Mouse (Mus musculus) embryonic stem cell, embryonic (primary cell): ENCODE data around the gene Hmg20a.

Source experiments
- CTCF ChIA-PET, 4 experiments: fragments of 300-600 bp in 2 of 4; fragments of 350-600 bp in 2 of 4; sonication (Branson Sonifier 250); formaldehyde crosslinking; loops; one replicate each; lab custom pipeline; 2022; ENCODE audit warnings: inconsistent platforms in 2 of 4; lab: Charles Lee
- POLR2A ChIA-PET, 4 experiments: fragments of 300-600 bp in 2 of 4; fragments of 350-600 bp in 2 of 4; sonication (Branson Sonifier 250); formaldehyde crosslinking; loops; one replicate each; lab custom pipeline; 2022; ENCODE audit warnings: antibody characterized with exemption in 4 of 4, inconsistent platforms in 1 of 4; lab: Charles Lee

Hmg20a gene

DNA sequence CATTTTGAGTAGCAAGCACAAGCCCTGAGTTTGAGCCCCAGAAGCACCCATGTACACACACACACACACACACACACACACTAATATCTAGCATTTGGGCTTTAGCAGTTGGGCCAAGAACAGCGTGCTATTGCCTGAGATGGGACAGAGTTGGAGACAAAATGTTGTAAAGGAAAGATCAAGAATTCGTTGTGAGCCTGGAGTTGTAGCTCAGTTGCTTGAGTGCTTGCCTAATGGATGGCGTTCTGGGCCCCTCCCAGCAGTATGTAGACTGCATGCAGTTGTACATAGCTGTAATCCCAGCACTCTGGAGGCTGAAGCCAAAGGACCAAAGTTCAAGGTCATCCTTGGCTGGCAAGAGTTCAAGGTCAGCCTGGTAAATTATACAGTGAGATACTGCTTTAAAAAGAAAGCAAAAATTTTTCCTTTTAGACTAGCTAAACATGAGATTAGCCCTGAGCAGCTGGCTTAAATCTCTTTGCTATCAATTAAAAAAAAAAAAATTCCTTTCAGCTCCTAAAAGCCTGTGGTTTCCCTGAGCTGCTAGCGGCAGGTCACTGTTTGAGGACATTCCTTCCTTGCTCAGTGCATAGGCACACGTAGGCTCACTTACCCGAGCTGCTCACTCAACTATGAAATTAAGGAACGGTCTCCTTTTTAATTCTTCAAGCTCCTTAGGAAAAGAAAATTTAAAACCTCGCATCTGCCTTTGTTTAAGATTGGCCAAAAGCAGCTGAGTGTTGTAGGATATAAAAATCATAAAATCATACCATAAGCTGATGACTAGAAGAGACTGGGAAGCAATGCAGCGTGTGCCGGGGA, 83.5 kb downstream of the Hmg20a start:
- ChIA-PET POLR2A (interaction anchor here (0.6 to 2.5 kb wide), 18 partner anchors 9 to 1496 kb away, joined by 3 to 10 read pairs (median 4); partner anchors contain the start of genes Hmg20a (in 2 of the 4) and Peak1 (in 2 of the 4)), CTCF (interaction anchor here in 3 of 4 experiments (0.9 to 2.0 kb wide), 8 partner anchors 46 to 383 kb away, joined by 3 to 5 read pairs (median 4); partner anchors contain the start of gene Peak1 (in 1 of the 3))

DNA sequence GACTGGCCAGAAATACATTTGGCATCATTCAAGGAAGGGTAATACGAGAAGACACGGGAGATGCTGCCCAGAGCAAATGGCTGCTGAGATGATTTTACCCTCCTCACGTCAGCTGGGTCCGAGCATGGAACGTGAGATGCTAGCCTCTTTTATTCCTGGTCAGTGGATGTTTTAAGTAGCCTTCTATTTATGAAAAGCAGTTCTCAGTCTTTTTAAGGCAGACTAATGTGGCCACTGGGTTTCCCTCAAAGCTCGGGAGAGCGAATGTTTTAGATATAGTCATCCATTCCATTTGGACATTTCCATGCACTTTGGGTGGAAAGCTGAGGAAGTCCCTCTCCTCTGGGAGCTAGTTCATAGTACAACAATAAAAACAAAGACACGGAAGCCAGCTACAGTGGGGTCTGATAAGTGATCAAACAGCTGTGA, 84.1 kb downstream of the Hmg20a start:
- POLR2A ChIA-PET, result interaction anchor here in 3 of 4 experiments (0.6 to 2.5 kb wide), 12 partner anchors 9 to 84 kb away, joined by 3 to 10 read pairs (median 3); partner anchors contain the start of genes Hmg20a (in 1 of the 3) and Peak1 (in 1 of the 3)
- CTCF ChIA-PET, result interaction anchor here (0.6 to 2.0 kb wide), 9 partner anchors 43 to 384 kb away, joined by 3 to 7 read pairs (median 4); partner anchors contain the start of gene Peak1 (in 1 of the 4)

DNA sequence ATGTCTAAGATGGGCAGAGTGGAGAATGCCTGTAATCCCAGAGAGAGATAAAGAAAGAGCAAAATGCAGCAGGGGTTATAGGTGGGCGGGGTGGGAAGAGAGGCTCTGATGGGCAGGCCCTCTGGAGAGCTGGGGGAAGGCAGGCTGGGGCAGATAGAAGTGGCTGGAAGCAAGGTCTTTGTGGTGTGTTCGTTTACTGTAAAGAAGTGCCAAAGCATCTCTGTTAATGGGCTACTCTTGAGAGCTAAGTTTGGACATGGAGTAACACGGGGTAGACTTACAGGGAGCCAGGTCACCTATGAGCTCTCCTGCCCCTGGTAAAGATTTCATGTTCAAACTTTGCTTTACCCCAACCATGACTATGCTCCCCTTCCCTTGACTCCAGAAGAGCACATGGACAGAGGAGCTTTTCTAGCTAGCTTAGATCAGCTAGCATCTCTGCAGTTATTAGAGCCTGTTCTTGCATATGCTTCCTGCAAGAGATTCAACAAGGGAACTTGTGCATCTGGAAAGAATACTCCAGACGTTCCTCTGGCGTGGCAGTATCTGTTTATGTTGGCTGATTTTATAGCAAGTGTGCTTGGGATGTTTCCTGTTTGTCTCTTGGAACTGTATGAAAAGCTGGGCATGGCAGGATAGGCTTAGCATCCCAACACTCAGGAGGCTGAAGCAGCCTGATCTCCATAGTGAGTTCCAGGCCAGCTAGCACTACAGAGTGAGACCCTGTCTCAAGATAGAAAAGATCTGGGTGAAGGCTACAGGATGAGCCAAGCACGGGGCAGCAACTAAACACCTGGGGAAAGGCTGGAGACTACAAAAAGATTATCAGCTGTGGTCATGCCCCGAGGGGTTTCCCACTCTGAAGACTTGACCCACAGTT, 85.5 kb downstream of the Hmg20a start:
- ChIA-PET CTCF (interaction anchor here (0.6 to 1.4 kb wide), 8 partner anchors 19 to 1464 kb away, joined by 3 to 11 read pairs (median 4); no protein-coding TSS in a partner anchor), POLR2A (interaction anchor here in 3 of 4 experiments (0.5 to 2.3 kb wide), 10 partner anchors 16 to 788 kb away, joined by 3 to 8 read pairs (median 4); partner anchors contain the start of genes Hmg20a (in 1 of the 3) and Peak1 (in 1 of the 3))

DNA sequence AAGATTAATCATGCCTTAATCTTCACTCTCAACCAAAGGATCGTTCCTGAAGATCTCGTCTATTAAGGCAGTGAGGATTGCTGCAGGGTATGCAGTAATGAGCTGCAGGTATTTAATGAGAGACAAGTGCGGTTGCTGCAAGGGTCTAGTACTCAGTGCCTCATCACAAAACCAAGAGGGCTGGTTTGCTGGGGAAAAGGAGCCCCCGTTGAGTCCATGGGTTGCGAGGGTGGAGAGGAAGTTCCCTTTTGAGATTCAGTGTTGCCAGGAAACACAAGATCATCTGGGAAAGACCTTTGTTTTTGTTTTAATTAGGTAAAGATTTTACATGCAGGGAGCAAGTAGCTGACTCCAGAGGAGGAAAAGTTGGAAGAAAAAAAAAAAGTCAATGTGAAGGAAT, 86.1 kb downstream of the Hmg20a start:
- POLR2A ChIA-PET, result interaction anchor here in 3 of 4 experiments (0.5 to 1.9 kb wide), 6 partner anchors 30 to 787 kb away, joined by 3 to 8 read pairs (median 4); no protein-coding TSS in a partner anchor

DNA sequence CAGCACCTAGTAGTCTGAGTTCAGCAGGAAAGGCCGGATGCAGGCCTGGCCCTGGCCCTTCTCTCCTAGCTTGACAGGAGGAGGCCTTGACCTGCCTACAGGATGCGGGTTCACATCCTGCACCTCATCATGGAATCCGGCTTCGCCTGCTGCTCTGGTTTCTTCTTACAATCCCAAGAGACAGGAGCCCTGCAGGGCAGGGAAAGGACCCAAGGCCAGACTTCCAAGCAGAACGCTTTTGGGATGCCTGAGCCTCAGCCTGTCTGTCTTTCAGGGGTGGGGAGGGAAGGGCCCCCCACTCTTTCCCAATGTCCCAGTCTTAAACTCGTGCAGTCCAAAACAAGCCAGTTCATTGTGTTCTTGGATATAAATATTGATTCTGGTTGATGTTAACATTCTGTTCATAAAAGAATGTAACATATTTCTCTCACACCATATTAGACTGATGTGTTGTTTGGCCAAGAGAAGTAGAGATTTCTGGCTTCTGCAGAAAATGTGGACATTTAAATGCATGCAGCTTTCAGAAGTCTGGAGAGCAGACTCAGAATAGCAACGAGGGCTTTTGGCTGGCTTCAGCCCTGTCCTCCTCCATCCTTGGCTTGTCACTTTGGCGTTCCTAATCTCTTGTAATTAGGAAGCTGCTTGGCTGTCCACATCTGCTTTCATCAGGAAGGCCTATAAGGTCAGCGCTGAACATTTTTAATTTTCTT, 86.8 kb downstream of the Hmg20a start:
- ChIA-PET POLR2A (interaction anchor here in 3 of 4 experiments (0.5 to 2.1 kb wide), 11 partner anchors 9 to 128 kb away, joined by 3 to 10 read pairs (median 4); no protein-coding TSS in a partner anchor), CTCF (interaction anchor here in 2 of 4 experiments (1.3 to 1.6 kb wide), 5 partner anchors 30 to 304 kb away, joined by 5 to 10 read pairs (median 5); partner anchors contain the start of genes Hmg20a (in 1 of the 2) and Peak1 (in 1 of the 2))

More for the DNA sequence above, 86.1 kb downstream of the Hmg20a start:
- CTCF ChIA-PET, result interaction anchor here in 2 of 4 experiments (1.3 to 1.4 kb wide), 2 partner anchors 48 to 304 kb away, joined by 3 to 4 read pairs; no protein-coding TSS in a partner anchor

DNA sequence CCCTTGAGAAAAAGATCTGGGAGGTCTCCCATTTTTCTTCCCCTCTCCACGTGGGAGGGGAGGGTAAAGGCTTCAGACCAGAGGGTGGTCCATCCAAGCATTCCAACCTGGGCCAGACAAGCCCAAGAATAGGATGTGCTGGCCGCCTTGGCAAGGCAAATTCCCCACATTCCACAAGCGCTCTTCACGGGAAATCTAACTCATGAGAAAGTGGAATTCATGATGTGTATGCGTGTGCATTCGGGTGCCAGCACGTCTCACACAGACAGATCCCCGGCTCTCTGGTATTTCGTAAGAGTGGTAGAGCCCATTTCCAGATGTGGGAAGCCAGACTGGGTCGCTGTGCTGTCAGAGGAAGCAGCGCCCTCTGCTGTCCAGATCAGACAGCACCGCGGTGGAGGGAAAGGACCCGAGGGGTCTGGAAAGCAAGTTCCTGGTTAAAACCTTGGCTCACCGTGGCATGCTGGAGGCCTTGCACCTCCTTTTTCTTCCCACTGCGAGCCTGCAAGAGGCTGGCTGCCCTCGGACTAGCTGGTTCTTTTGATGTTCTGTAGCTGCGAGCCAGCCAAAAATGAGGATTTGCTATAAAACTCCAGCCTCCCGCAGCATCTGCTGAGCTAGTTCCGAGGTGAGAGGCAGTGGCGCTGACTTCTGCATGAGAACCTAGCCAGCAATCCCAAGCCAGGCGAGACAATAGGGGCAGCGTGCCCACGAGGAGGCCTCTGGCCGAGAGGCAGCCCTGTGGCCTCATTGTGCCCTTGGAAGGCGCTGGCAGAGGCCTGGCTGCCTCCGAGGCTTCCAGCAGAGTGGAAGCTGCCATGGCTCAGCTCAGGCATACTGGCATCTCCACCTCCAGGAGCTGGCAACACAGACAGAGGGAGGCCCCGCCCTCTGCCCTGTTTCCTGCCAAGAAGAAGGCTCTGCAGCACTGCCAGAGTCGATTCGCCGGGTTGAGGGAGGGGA, 87.7 kb downstream of the Hmg20a start:
- CTCF ChIA-PET, result interaction anchor here (0.5 to 2.2 kb wide), 28 partner anchors 9 to 305 kb away, joined by 3 to 25 read pairs (median 4); partner anchors contain the start of genes Hmg20a (in 1 of the 4) and Peak1 (in 1 of the 4)
- POLR2A ChIA-PET, result interaction anchor here in 3 of 4 experiments (0.5 to 3.5 kb wide), 28 partner anchors 10 to 464 kb away, joined by 3 to 15 read pairs (median 4); partner anchors contain the start of genes Peak1 (in 3 of the 3) and Hmg20a (in 2 of the 3)

DNA sequence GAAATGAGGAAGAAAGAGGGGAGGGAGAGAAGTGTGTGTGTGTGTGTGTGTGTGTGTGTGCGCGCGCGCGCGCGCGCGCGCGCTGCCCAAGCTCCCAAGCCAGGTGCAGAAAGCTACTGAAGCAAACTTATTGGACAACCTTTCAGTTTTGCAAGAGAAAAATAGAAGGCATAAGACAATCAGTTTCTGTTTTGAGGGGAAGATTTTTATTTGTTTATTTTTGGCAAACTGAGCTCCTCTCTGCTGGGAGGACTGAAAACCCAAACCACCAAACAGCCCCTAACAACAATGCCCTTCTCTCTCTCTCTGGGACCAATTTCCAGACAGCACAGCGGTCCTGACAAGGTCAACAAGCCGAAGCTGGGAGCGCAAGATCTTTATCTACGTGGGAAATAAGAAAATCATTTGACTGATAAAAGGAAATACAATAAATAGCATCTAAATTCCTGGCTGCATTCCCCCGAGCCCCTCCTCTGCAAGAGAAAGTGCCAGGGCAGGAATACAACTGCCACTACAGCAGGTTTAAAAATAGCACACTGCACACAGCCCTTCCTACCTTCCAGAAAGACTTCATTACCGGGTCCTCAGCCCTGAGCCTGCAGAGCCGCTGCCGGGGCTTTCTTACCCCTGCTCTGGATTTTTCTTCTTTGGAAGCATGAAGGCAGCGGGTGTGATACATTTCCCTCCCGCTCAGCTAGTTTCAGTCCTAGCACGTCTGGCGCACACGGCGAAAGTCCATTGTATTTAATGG, 88.7 kb downstream of the Hmg20a start:
- ChIA-PET CTCF (interaction anchor here (0.6 to 2.2 kb wide), 27 partner anchors 9 to 306 kb away, joined by 3 to 25 read pairs (median 4); partner anchors contain the start of genes Hmg20a (in 1 of the 4) and Peak1 (in 1 of the 4)), POLR2A (interaction anchor here (0.6 to 3.5 kb wide), 29 partner anchors 10 to 465 kb away, joined by 3 to 15 read pairs (median 4); partner anchors contain the start of genes Hmg20a (in 2 of the 4) and Peak1 (in 2 of the 4))

DNA sequence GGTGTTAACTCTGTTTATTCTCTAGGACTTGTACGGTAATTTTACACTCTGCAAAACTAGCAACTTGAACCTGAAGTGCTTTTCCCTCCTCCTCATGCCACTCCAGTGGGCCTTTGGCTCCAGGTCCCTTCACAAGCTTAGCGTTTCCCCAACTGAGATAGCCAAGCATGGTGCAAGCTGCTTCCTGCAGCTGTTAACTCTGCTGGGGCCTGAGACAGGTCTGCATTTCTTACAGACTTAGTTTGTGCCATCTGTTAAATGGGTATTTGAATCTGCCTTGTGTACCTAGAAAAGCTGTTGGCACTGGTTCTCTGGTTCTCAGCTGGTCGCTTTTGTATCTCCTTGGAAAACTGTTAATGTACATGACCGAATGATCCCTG, 89.3 kb downstream of the Hmg20a start:
- POLR2A ChIA-PET, result interaction anchor here in 3 of 4 experiments (0.6 to 3.5 kb wide), 16 partner anchors 9 to 90 kb away, joined by 3 to 15 read pairs (median 4); partner anchors contain the start of genes Hmg20a (in 1 of the 3) and Peak1 (in 1 of the 3)

DNA sequence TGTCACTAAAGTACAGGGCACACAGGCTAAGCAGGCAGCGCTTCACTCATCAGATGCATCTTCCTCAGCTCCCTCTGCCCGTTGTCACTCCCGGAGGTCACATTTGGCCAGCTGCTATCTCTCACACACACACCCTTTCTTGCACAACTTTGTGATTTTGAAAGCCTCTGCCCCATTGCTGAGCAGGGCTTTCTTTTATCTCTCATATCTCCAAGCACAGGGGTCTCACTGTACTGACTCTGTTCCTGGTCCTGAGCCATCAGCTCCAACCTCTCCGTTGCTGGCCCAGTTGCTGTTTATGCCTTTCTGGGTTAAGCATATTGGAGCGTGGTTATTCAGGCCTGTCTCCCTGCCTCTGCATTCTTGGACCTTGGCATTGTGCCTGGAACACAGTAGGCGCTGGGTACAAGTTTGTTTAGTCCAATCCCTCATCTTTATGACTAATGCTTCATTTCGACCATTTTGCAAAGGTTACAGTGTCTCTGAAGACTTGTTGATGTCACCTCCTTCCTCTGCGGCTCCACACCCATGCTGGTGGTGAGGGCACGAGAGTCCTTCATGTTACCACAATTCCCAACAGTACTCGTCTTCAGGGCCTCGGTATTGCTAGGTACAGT, 90.5 kb downstream of the Hmg20a start:
- ChIA-PET CTCF (interaction anchor here in 3 of 4 experiments (0.6 to 1.0 kb wide), 4 partner anchors 26 to 156 kb away, joined by 3 to 4 read pairs (median 3); no protein-coding TSS in a partner anchor), POLR2A (interaction anchor here (0.5 to 3.5 kb wide), 10 partner anchors 11 to 110 kb away, joined by 3 to 15 read pairs (median 4); partner anchors contain the start of genes Hmg20a (in 1 of the 4) and Peak1 (in 1 of the 4))

More for the DNA sequence above, 89.3 kb downstream of the Hmg20a start:
- CTCF ChIA-PET, result interaction anchor here in 3 of 4 experiments (0.7 to 2.2 kb wide), 8 partner anchors 9 to 307 kb away, joined by 3 to 25 read pairs (median 4); no protein-coding TSS in a partner anchor

DNA sequence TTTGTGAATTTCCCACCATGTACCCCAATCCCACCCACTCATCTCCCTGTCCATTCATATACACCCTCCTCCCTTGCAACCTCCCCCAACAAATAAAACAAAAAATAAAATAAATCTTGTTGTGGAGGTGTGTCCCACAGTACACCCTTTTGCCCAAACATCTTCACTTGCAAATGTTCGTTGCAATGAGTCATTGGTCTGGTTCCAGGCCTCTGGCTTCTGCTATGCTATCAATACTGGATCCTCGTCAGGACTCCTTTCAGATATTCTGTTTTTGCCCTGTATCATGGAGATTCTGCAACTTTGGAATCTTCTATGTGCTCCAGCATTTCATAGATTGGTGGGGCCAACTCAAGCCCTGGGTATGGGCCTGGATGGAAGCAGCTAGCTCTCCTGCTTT, 91.9 kb downstream of the Hmg20a start:
- POLR2A ChIA-PET, result interaction anchor here in 3 of 4 experiments (0.6 to 2.2 kb wide), 11 partner anchors 8 to 572 kb away, joined by 3 to 10 read pairs (median 3); partner anchors contain the start of gene Scaper (in 1 of the 3)
- CTCF ChIA-PET, result interaction anchor here in 1 of 4 experiments (1.4 to 1.8 kb wide), 2 partner anchors 25 to 126 kb away, joined by 4 read pairs; no protein-coding TSS in a partner anchor

DNA sequence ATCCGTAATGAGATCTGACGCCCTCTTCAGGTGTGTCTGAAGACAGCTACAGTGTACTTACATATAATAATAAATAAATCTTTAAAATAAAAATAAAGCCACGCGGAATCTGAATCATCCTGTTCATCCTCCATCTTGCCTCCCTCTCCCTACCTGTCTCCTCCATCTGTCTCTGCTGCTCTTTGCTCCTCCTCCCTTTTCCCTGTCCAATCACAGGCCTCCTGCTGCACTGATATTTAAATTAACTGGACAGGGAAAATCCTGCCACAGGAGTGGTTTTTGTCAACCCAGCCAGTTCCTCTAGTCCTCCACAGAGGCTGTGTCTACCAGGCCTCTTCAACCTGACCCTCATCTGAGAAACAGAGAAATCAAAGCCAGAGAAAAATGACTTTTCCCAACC, 94.1 kb downstream of the Hmg20a start:
- ChIA-PET CTCF (interaction anchor here in 2 of 4 experiments (0.6 to 1.8 kb wide), 4 partner anchors 22 to 107 kb away, joined by 3 to 4 read pairs (median 3); no protein-coding TSS in a partner anchor), POLR2A (interaction anchor here in 3 of 4 experiments (0.6 to 3.1 kb wide), 12 partner anchors 11 to 94 kb away, joined by 3 to 15 read pairs (median 4); partner anchors contain the start of genes Hmg20a (in 1 of the 3) and Peak1 (in 1 of the 3))

DNA sequence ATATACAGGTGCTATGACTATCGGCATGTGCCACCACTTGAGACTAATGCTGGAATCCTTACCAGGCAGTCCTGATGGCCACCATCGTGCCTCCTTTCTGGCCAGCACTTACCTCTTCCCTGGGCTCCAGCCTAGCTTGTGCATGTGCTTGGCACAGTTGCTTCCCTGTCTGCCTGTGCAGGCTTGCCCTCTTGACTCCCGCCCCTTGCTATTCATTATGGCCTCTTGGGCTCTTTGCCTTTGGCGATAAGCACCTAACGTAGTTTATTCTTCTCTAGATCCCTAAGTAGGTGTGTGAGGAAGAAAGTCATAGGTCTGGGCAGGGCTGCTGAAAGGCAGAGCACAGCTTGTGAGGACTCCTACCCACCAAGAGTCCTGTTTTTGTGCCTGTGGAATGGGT, 96.7 kb downstream of the Hmg20a start:
- CTCF ChIA-PET, result interaction anchor here in 1 of 4 experiments (1.9 kb wide), 1 partner anchor 8 kb away, joined by 8 read pairs; no protein-coding TSS in a partner anchor
- POLR2A ChIA-PET, result interaction anchor here in 1 of 4 experiments (2.3 kb wide), 1 partner anchor 25 kb away, joined by 10 read pairs; no protein-coding TSS in a partner anchor

DNA sequence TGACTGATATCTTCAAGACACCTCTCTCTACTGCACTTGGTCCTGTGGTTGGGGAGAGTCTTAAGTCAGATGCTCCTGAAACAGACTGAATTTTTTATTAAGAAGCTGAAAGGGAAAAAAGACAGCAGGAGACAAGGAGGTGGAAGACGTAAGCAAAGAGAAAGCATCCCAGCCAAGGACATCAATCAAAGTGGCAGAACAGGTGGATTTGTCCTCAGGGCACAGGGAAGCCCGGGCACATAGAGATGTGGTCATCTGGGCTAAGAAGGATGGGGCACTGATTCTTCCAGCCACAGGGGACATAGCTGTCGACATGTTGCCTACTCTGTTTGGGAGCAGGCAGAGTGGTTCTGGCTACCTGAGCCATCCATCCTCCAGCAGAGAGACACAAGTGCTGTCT, 97.8 kb downstream of the Hmg20a start:
- ChIA-PET CTCF (interaction anchor here in 2 of 4 experiments (0.8 to 1.9 kb wide), 3 partner anchors 10 to 19 kb away, joined by 4 to 8 read pairs (median 4); no protein-coding TSS in a partner anchor), POLR2A (interaction anchor here in 3 of 4 experiments (0.7 to 2.3 kb wide), 5 partner anchors 15 to 29 kb away, joined by 3 to 10 read pairs (median 5); no protein-coding TSS in a partner anchor)
